Mouse (Mus musculus) liver, embryonic 15.5 days (tissue): ENCODE data around the gene Mapk3. TPM values are rescaled to one million over a fixed set of nuclear protein-coding genes. Genes with fewer than 3 reads are reported as not detected.

Experiments used
- ATAC-seq: fragments of 200-750 bp; cut with Nextera tagmentation; 2 replicates; pipeline ENCODE4 v1.8.0; 2017; ENCODE audit warnings: moderate number of reproducible peaks, mild to moderate bottlenecking, moderate library complexity; ENCODE audit not compliant: insufficient read depth
- H3K27ac ChIP-seq: fragments of 300-500 bp; sonication (generic); replicated peaks from 2 replicates; pipeline ENCODE4 v1.5.1; 2015; ENCODE audit warnings: mild to moderate bottlenecking, inconsistent platforms
- H3K27me3 ChIP-seq: fragments of 300-500 bp; sonication (generic); 2 replicates; pipeline ENCODE4 v1.6.1; 2015; ENCODE audit warnings: mild to moderate bottlenecking, inconsistent platforms
- H3K36me3 ChIP-seq: fragments of 300-500 bp; sonication (generic); replicated peaks from 2 replicates; pipeline ENCODE4 v1.6.1; 2015; ENCODE audit warnings: moderate library complexity, mild to moderate bottlenecking, inconsistent platforms
- H3K4me1 ChIP-seq: fragments of 300-500 bp; sonication (generic); replicated peaks from 2 replicates; pipeline ENCODE4 v1.6.1; 2015; ENCODE audit warnings: inconsistent platforms
- H3K4me2 ChIP-seq: fragments of 300-500 bp; sonication (generic); 2 replicates; pipeline ENCODE4 v1.6.1; 2015; ENCODE audit warnings: moderate library complexity, mild to moderate bottlenecking, inconsistent platforms
- H3K4me3 ChIP-seq: fragments of 300-500 bp; sonication (generic); replicated peaks from 2 replicates; pipeline ENCODE4 v1.5.1; 2015; ENCODE audit warnings: mild to moderate bottlenecking, inconsistent platforms
- H3K9ac ChIP-seq: fragments of 300-500 bp; sonication (generic); 2 replicates; pipeline ENCODE4 v1.6.1; 2015; ENCODE audit warnings: moderate library complexity, mild to moderate bottlenecking, inconsistent platforms
- H3K9me3 ChIP-seq: fragments of 300-500 bp; sonication (generic); replicated peaks from 2 replicates; pipeline ENCODE4 v1.6.1; 2016; ENCODE audit warnings: inconsistent platforms
- WGBS: fragments of 180-500 bp; shearing (Covaris S2); methylation state at CpG from one replicate; pipeline ENCODE4 v1.1.7; 2015; ENCODE audit warnings: mixed read lengths; ENCODE audit not compliant: insufficient replicate concordance; 5-methylcytosine and 5-hydroxymethylcytosine counted together
- polyA plus RNA-seq: library from polyadenylated mRNA; unstranded; fragments of >200 nt; fragmentation: Nextera tagmentation; extraction: Ambion mirVana; gene quantifications from 2 replicates; pipeline ENCODE4 v1.2.1, GENCODE M21; 2015

Mapk3 gene
- polyA plus RNA-seq, 1 experiment from 2014 or later: 20.0 TPM

GRCm38 (mm10) chr7:126784469-126784868, 25.1 kb downstream of the Mapk3 start:
- H3K27ac ChIP-seq: no peak overlapping the region
- no peaks in the 10 kb centered on the region for H3K27me3 ChIP-seq
- peaks cover 39% of the 10 kb centered on the region for H3K4me1 ChIP-seq
- H3K36me3 ChIP-seq: peaks cover 69% of the 10 kb centered on the region
- H3K9me3 ChIP-seq: no peaks in the 10 kb centered on the region
- no peak overlapping the region for H3K4me3 ChIP-seq
- WGBS: 79% methylated on average over 7 of the region's 7 CpGs
- 0 out of 2 replicates have a peak overlapping the region, but pooled peaks have one; percentile 1 for H3K9ac ChIP-seq
- H3K4me2 ChIP-seq: no peak overlapping the region
- no peak for ATAC-seq

- no peak for ATAC-seq
- Histone ChIP-seq H3K4me3 (no peak overlapping the region), H3K27me3 (no peaks in the 10 kb centered on the region), H3K27ac (no peak overlapping the region), H3K9ac (no peak overlapping the region), H3K36me3 (peaks cover 70% of the 10 kb centered on the region), H3K9me3 (no peaks in the 10 kb centered on the region), H3K4me1 (peaks cover 35% of the 10 kb centered on the region), H3K4me2 (no peak overlapping the region)
- 76% methylated on average over 4 of the region's 4 CpGs for WGBS
Measured at GRCm38 (mm10) chr7:126785056-126785455, 25.7 kb downstream of the Mapk3 start.

- ATAC-seq: no peak
- Histone ChIP-seq H3K4me3 (no peak overlapping the region), H3K36me3 (peaks cover 74% of the 10 kb centered on the region), H3K4me1 (peaks cover 35% of the 10 kb centered on the region), H3K27ac (no peak overlapping the region), H3K4me2 (no peak overlapping the region), H3K9ac (no peak overlapping the region), H3K27me3 (no peaks in the 10 kb centered on the region), H3K9me3 (no peaks in the 10 kb centered on the region)
- WGBS: 87% methylated on average over 14 of the region's 14 CpGs
Measured at GRCm38 (mm10) chr7:126786142-126786541, 26.7 kb downstream of the Mapk3 start.

- H3K36me3 ChIP-seq: peaks cover 65% of the 10 kb centered on the region
- no peak overlapping the region for H3K27ac ChIP-seq
- no peaks in the 10 kb centered on the region for H3K27me3 ChIP-seq
- H3K9me3 ChIP-seq: no peaks in the 10 kb centered on the region
- no peak overlapping the region for H3K4me3 ChIP-seq
- no peak for ATAC-seq
- 84% methylated on average over 4 of the region's 4 CpGs for WGBS
- no peak overlapping the region for H3K9ac ChIP-seq
- H3K4me1 ChIP-seq: peaks cover 36% of the 10 kb centered on the region
- H3K4me2 ChIP-seq: no peak overlapping the region
Measured at GRCm38 (mm10) chr7:126789141-126789540, 29.7 kb downstream of the Mapk3 start.

GRCm38 (mm10) chr7:126791851-126792720, 32.7 kb downstream of the Mapk3 start, which contains the start of gene Ppp4c:
Gene Ppp4c, minus strand, starts transcription at chr7:126792496.
- H3K9me3 ChIP-seq: no peaks in the 10 kb centered on the region
- under 1% methylated on average over 81 of the region's 83 CpGs for WGBS

GRCm38 (mm10) chr7:126792721-126793443, 33.5 kb downstream of the Mapk3 start:
- Histone ChIP-seq H3K4me3 (peak overlapping the region; percentile 90), H3K4me1 (peaks cover 71% of the 10 kb centered on the region), H3K36me3 (peaks cover 59% of the 10 kb centered on the region), H3K9me3 (no peaks in the 10 kb centered on the region), H3K4me2 (peak overlapping the region; percentile 85), H3K27me3 (no peaks in the 10 kb centered on the region), H3K27ac (peak overlapping the region; percentile 93), H3K9ac (peak overlapping the region; percentile 95)
- WGBS: 20% methylated on average over 11 of the region's 11 CpGs
- ATAC-seq: 0 out of 2 replicates have a peak, but pooled peaks have one; percentile 2

More at GRCm38 (mm10) chr7:126791851-126792720, 32.7 kb downstream of the Mapk3 start, which contains the start of gene Ppp4c:
- ATAC-seq: peak; percentile 87
- peaks cover 62% of the 10 kb centered on the region for H3K36me3 ChIP-seq
- peak within 1 kb of the TSS; percentile 93 for H3K27ac ChIP-seq
- peak within 1 kb of the TSS; percentile 90 for H3K4me3 ChIP-seq
- H3K4me1 ChIP-seq: peaks cover 64% of the 10 kb centered on the region
- peak within 1 kb of the TSS; percentile 85 for H3K4me2 ChIP-seq
- no peaks in the 10 kb centered on the region for H3K27me3 ChIP-seq
- H3K9ac ChIP-seq: peak within 1 kb of the TSS; percentile 95

GRCm38 (mm10) chr7:126793456-126794270, 34.3 kb downstream of the Mapk3 start:
- peaks cover 51% of the 10 kb centered on the region for H3K36me3 ChIP-seq
- H3K9ac ChIP-seq: peak overlapping the region; percentile 95; the same call in 1 of the 2 replicates
- H3K27me3 ChIP-seq: no peaks in the 10 kb centered on the region
- ATAC-seq: no peak
- no peak overlapping the region for H3K4me3 ChIP-seq
- H3K4me2 ChIP-seq: no peak overlapping the region
- H3K9me3 ChIP-seq: no peaks in the 10 kb centered on the region
- H3K4me1 ChIP-seq: peaks cover 77% of the 10 kb centered on the region
- peak overlapping the region; percentile 19; the same call in 1 of the 2 replicates for H3K27ac ChIP-seq
- WGBS: 67% methylated on average over 4 of the region's 4 CpGs

GRCm38 (mm10) chr7:126794271-126794605, 34.8 kb downstream of the Mapk3 start:
- WGBS: 41% methylated on average over 4 of the region's 4 CpGs
- Histone ChIP-seq H3K27me3 (no peaks in the 10 kb centered on the region), H3K9ac (0 out of 2 replicates have a peak overlapping the region, but pooled peaks have one; percentile 2), H3K9me3 (no peaks in the 10 kb centered on the region), H3K4me3 (no peak overlapping the region), H3K27ac (no peak overlapping the region), H3K4me2 (no peak overlapping the region), H3K4me1 (peaks cover 81% of the 10 kb centered on the region), H3K36me3 (peaks cover 45% of the 10 kb centered on the region)
- ATAC-seq: no peak

- WGBS: 76% methylated on average over 16 of the region's 16 CpGs
- no peak overlapping the region for H3K27ac ChIP-seq
- H3K4me3 ChIP-seq: no peak overlapping the region
- no peak for ATAC-seq
- no peak overlapping the region for H3K9ac ChIP-seq
- H3K27me3 ChIP-seq: no peaks in the 10 kb centered on the region
- peaks cover 31% of the 10 kb centered on the region for H3K36me3 ChIP-seq
- H3K9me3 ChIP-seq: no peaks in the 10 kb centered on the region
- no peak overlapping the region for H3K4me2 ChIP-seq
- H3K4me1 ChIP-seq: peaks cover 87% of the 10 kb centered on the region
Measured at GRCm38 (mm10) chr7:126795387-126796317, 36.3 kb downstream of the Mapk3 start.
